Mouse (Mus musculus): ENCODE data around the gene Glra4. TPM values are rescaled to one million over a fixed set of nuclear protein-coding genes. Genes with fewer than 3 reads are reported as not detected.

Gene Glra4
- polyA plus RNA-seq (2014; fragmentation: Nextera tagmentation; extraction: Ambion mirVana), result 0.15 TPM in 1 of 2 replicates, not detected in the other

DNA sequence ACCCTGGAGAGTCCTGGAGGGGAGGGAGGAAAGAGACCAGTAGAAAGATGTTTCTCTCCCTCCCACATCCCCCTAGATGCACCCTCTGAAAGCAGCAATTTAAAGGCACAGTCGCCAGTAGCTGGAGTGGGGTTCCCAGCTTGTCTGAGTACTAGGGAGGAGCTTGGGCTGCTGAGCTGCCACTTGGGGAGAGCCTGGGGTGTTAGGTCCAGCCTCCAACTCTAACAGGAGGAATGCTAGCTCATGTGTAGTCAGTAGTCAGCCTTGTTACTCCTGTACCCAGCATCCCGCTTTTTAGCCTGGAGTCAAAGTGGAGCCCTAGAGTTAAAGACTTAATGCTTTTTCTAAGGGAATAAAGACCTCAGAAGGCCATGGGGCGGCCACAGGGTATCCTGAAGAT, at the start of gene Glra4:
Glra4 (minus strand) TSS at position 101 of the 400 bp plus-strand sequence.
- Histone ChIP-seq H3K27me3 (ENCODE audit: control insufficient read depth, insufficient read depth, low read length) (no peaks in the 10 kb centered on the region), H3K9ac (replicated peaks; ENCODE audit: low read length) (no peak within 1 kb of the TSS), H3K27ac (replicated peaks; ENCODE audit: low read depth, low read length) (no peak within 1 kb of the TSS), H3K36me3 (ENCODE audit: control insufficient read depth, insufficient read depth, low read length) (no peaks in the 10 kb centered on the region), H3K4me1 (ENCODE audit: control insufficient read depth, insufficient read depth, low read length) (no peaks in the 10 kb centered on the region), H3K4me3 (replicated peaks; ENCODE audit: low read depth, low read length) (no peak within 1 kb of the TSS), H3K9me3 (ENCODE audit: control insufficient read depth, low read length) (no peaks in the 10 kb centered on the region), H3K4me2 (ENCODE audit: low read length) (no peak within 1 kb of the TSS)
- DNase-seq (no peak), ATAC-seq (ENCODE audit: low FRiP score, low TSS enrichment) (no peak)
- 74% methylated on average over 3 of the region's 3 CpGs for WGBS

GRCm38 (mm10) chrX:136828610-136829009, 48.7 kb upstream of the Glra4 start:
- H3K27me3 ChIP-seq (ENCODE audit: control insufficient read depth, insufficient read depth, low read length), result no peaks in the 10 kb centered on the region
- no peaks in the 10 kb centered on the region for H3K9me3 ChIP-seq (ENCODE audit: control insufficient read depth, low read length)
- no peak overlapping the region for H3K4me3 ChIP-seq (replicated peaks; ENCODE audit: low read depth, low read length)
- H3K4me2 ChIP-seq (ENCODE audit: low read length), result no peak overlapping the region
- no peak for ATAC-seq (ENCODE audit: low FRiP score, low TSS enrichment)
- H3K27ac ChIP-seq (replicated peaks; ENCODE audit: low read depth, low read length), result no peak overlapping the region
- H3K4me1 ChIP-seq (ENCODE audit: control insufficient read depth, insufficient read depth, low read length), result no peaks in the 10 kb centered on the region
- no peak for DNase-seq
- H3K36me3 ChIP-seq (ENCODE audit: control insufficient read depth, insufficient read depth, low read length), result no peaks in the 10 kb centered on the region
- H3K9ac ChIP-seq (replicated peaks; ENCODE audit: low read length), result no peak overlapping the region

DNA sequence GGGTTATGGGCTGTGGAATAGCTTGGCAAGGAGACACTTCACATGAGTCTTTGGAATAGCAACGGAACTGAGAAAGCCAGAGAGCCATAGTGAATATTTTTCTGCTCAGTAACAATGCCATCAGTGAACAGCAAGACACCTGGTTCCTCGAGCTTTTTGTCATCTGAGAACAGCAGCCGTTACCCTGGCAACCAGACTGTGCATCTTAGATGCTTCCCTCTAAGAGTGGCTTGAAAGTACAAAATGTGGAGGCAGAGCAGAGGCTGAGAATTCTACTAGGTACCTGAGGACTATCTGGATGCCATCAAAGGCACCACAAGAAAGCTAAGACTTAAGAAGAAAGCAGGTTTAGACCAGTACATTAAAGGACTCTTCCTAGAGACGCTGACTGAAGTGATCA, 45.1 kb upstream of the Glra4 start:
- Histone ChIP-seq H3K4me2 (ENCODE audit: low read length) (no peak overlapping the region), H3K4me1 (ENCODE audit: control insufficient read depth, insufficient read depth, low read length) (no peaks in the 10 kb centered on the region), H3K4me3 (replicated peaks; ENCODE audit: low read depth, low read length) (no peak overlapping the region), H3K9ac (replicated peaks; ENCODE audit: low read length) (no peak overlapping the region), H3K27me3 (ENCODE audit: control insufficient read depth, insufficient read depth, low read length) (no peaks in the 10 kb centered on the region), H3K9me3 (ENCODE audit: control insufficient read depth, low read length) (no peaks in the 10 kb centered on the region), H3K36me3 (ENCODE audit: control insufficient read depth, insufficient read depth, low read length) (no peaks in the 10 kb centered on the region), H3K27ac (replicated peaks; ENCODE audit: low read depth, low read length) (0 out of 2 replicates have a peak overlapping the region, but pooled peaks have one; percentile 13)
- DNase-seq (peak; percentile 61), ATAC-seq (ENCODE audit: low FRiP score, low TSS enrichment) (no peak)
- 50% methylated on average over 4 of the region's 4 CpGs for WGBS

DNA sequence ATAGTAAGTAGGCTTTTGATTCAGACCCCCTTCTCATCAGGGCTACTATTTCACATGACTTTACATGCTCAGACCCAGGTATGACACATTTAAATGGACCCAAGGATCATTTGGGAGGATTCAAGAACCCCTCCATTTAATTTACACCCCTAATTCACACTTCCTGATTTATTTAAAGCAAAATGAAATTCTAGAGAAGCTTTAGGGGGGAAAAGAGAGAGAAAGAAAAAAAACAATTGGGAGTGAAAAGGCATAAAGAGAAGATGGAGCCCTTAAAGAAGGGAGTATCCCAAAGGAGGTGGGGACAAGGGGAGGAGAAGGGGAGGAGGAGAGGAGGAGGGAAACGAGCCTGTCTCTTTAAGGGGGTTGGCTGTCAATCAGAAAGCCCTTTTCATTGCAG, 42.4 kb upstream of the Glra4 start, which contains the start of gene Plp1:
Plp1 (plus strand) TSS at position 301 of the 400 bp plus-strand sequence.
- 24% methylated on average over 1 of the region's 1 CpGs for WGBS
- Histone ChIP-seq H3K27me3 (ENCODE audit: control insufficient read depth, insufficient read depth, low read length) (no peaks in the 10 kb centered on the region), H3K27ac (replicated peaks; ENCODE audit: low read depth, low read length) (no peak within 1 kb of the TSS), H3K4me2 (ENCODE audit: low read length) (no peak within 1 kb of the TSS), H3K4me1 (ENCODE audit: control insufficient read depth, insufficient read depth, low read length) (no peaks in the 10 kb centered on the region), H3K9ac (replicated peaks; ENCODE audit: low read length) (no peak within 1 kb of the TSS), H3K36me3 (ENCODE audit: control insufficient read depth, insufficient read depth, low read length) (no peaks in the 10 kb centered on the region), H3K9me3 (ENCODE audit: control insufficient read depth, low read length) (no peaks in the 10 kb centered on the region), H3K4me3 (replicated peaks; ENCODE audit: low read depth, low read length) (no peak within 1 kb of the TSS)
- no peak for DNase-seq
- no peak for ATAC-seq (ENCODE audit: low FRiP score, low TSS enrichment)

- peak; percentile 87 for DNase-seq
- Histone ChIP-seq H3K36me3 (ENCODE audit: control insufficient read depth, insufficient read depth, low read length) (no peaks in the 10 kb centered on the region), H3K4me2 (ENCODE audit: low read length) (no peak overlapping the region), H3K4me3 (replicated peaks; ENCODE audit: low read depth, low read length) (no peak overlapping the region), H3K9me3 (ENCODE audit: control insufficient read depth, low read length) (no peaks in the 10 kb centered on the region), H3K27ac (replicated peaks; ENCODE audit: low read depth, low read length) (no peak overlapping the region), H3K27me3 (ENCODE audit: control insufficient read depth, insufficient read depth, low read length) (no peaks in the 10 kb centered on the region), H3K9ac (replicated peaks; ENCODE audit: low read length) (no peak overlapping the region), H3K4me1 (ENCODE audit: control insufficient read depth, insufficient read depth, low read length) (no peaks in the 10 kb centered on the region)
- ATAC-seq (ENCODE audit: low FRiP score, low TSS enrichment), result peak; percentile 63; the same call in 1 of the 2 replicates
- WGBS, result 16% methylated on average over 1 of the region's 1 CpGs
Observed at GRCm38 (mm10) chrX:136820250-136820649, 40.3 kb upstream of the Glra4 start.

GRCm38 (mm10) chrX:136819752-136820151, 39.8 kb upstream of the Glra4 start:
- no peak overlapping the region for H3K9ac ChIP-seq (replicated peaks; ENCODE audit: low read length)
- H3K4me3 ChIP-seq (replicated peaks; ENCODE audit: low read depth, low read length), result no peak overlapping the region
- no peaks in the 10 kb centered on the region for H3K4me1 ChIP-seq (ENCODE audit: control insufficient read depth, insufficient read depth, low read length)
- no peak overlapping the region for H3K4me2 ChIP-seq (ENCODE audit: low read length)
- H3K9me3 ChIP-seq (ENCODE audit: control insufficient read depth, low read length), result no peaks in the 10 kb centered on the region
- H3K36me3 ChIP-seq (ENCODE audit: control insufficient read depth, insufficient read depth, low read length), result no peaks in the 10 kb centered on the region
- ATAC-seq (ENCODE audit: low FRiP score, low TSS enrichment) (no peak), DNase-seq (no peak)
- no peak overlapping the region for H3K27ac ChIP-seq (replicated peaks; ENCODE audit: low read depth, low read length)
- 89% methylated on average over 6 of the region's 6 CpGs for WGBS
- H3K27me3 ChIP-seq (ENCODE audit: control insufficient read depth, insufficient read depth, low read length), result no peaks in the 10 kb centered on the region

DNA sequence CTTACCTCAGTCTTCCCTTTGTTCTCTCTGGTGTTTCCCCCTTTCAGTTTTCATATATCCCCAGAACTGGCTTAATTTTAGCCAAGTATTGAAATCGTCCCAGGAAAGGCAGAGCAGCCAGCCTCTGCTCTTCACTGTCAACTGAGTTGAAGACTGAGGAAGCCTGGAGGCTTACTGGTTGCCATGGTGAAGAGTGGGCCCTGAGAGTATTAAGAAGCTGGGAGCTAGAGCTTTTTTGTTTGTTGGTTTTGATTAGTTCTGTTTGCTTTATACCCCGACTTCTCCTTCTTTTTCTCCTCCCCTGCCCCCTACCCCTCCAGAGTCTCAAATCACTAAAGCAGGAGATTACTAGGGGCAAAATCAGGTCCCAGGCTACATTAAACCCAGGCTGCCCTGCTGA, 17.3 kb upstream of the Glra4 start:
- no peaks in the 10 kb centered on the region for H3K4me1 ChIP-seq (ENCODE audit: control insufficient read depth, insufficient read depth, low read length)
- no peaks in the 10 kb centered on the region for H3K9me3 ChIP-seq (ENCODE audit: control insufficient read depth, low read length)
- no peak overlapping the region for H3K4me3 ChIP-seq (replicated peaks; ENCODE audit: low read depth, low read length)
- no peak overlapping the region for H3K9ac ChIP-seq (replicated peaks; ENCODE audit: low read length)
- H3K36me3 ChIP-seq (ENCODE audit: control insufficient read depth, insufficient read depth, low read length), result no peaks in the 10 kb centered on the region
- peak; percentile 46 for DNase-seq
- H3K27me3 ChIP-seq (ENCODE audit: control insufficient read depth, insufficient read depth, low read length), result no peaks in the 10 kb centered on the region
- 28% methylated on average over 2 of the region's 2 CpGs for WGBS
- H3K4me2 ChIP-seq (ENCODE audit: low read length), result no peak overlapping the region
- no peak for ATAC-seq (ENCODE audit: low FRiP score, low TSS enrichment)
- H3K27ac ChIP-seq (replicated peaks; ENCODE audit: low read depth, low read length), result no peak overlapping the region

GRCm38 (mm10) chrX:136789446-136789845, 9.5 kb upstream of the Glra4 start:
- WGBS, result 85% methylated on average over 4 of the region's 4 CpGs
- DNase-seq, result no peak
- no peaks in the 10 kb centered on the region for H3K4me1 ChIP-seq (ENCODE audit: control insufficient read depth, insufficient read depth, low read length)
- no peak for ATAC-seq (ENCODE audit: low FRiP score, low TSS enrichment)
- H3K4me3 ChIP-seq (replicated peaks; ENCODE audit: low read depth, low read length), result no peak overlapping the region
- no peaks in the 10 kb centered on the region for H3K9me3 ChIP-seq (ENCODE audit: control insufficient read depth, low read length)
- no peaks in the 10 kb centered on the region for H3K27me3 ChIP-seq (ENCODE audit: control insufficient read depth, insufficient read depth, low read length)
- H3K9ac ChIP-seq (replicated peaks; ENCODE audit: low read length), result no peak overlapping the region
- H3K27ac ChIP-seq (replicated peaks; ENCODE audit: low read depth, low read length), result no peak overlapping the region
- H3K4me2 ChIP-seq (ENCODE audit: low read length), result no peak overlapping the region
- 0 out of 2 replicates have a peak, but pooled peaks cover 3% of the 10 kb centered on the region for H3K36me3 ChIP-seq (ENCODE audit: control insufficient read depth, insufficient read depth, low read length)

GRCm38 (mm10) chrX:136779262-136779661, 679 bp downstream of the Glra4 start:
- no peak overlapping the region for H3K4me3 ChIP-seq (replicated peaks; ENCODE audit: low read depth, low read length)
- 41% methylated on average over 2 of the region's 2 CpGs for WGBS
- no peak overlapping the region for H3K27ac ChIP-seq (replicated peaks; ENCODE audit: low read depth, low read length)
- H3K4me1 ChIP-seq (ENCODE audit: control insufficient read depth, insufficient read depth, low read length), result no peaks in the 10 kb centered on the region
- H3K27me3 ChIP-seq (ENCODE audit: control insufficient read depth, insufficient read depth, low read length), result no peaks in the 10 kb centered on the region
- H3K4me2 ChIP-seq (ENCODE audit: low read length), result no peak overlapping the region
- ATAC-seq (ENCODE audit: low FRiP score, low TSS enrichment), result no peak
- DNase-seq, result no peak
- no peaks in the 10 kb centered on the region for H3K9me3 ChIP-seq (ENCODE audit: control insufficient read depth, low read length)
- no peaks in the 10 kb centered on the region for H3K36me3 ChIP-seq (ENCODE audit: control insufficient read depth, insufficient read depth, low read length)
- no peak overlapping the region for H3K9ac ChIP-seq (replicated peaks; ENCODE audit: low read length)
